ENCODE assay signal across 17 mouse cellular contexts in genomic region chr12:117305625-117306105, GRCm38 (mm10).
DNase-seq lines count a peak whose midpoint lies in the region; ATAC-seq lines count a peak whose summit lies in the region.
"Had no signal": no experiment of that assay in that cellular context is flagged by ENCODE, and none has a peak within 500 bp of the region (broad histone marks: within the 10 kb centered on the region; RNA-seq: fewer than 3 reads in every experiment).

No protein-coding gene starts in this region.

- no peaks in the 10 kb centered on the region for H3K9me3 ChIP-seq in embryonic facial prominence, embryonic 12.5 days
- no peaks in the 10 kb centered on the region for H3K9me3 ChIP-seq in forebrain, embryonic 14.5 days (replicated peaks; ENCODE audit: control insufficient read depth, low read length)
- H3K9me3 ChIP-seq in hindbrain, embryonic 14.5 days (ENCODE audit: control insufficient read depth, low read length), result 0 out of 2 replicates have a peak, but pooled peaks cover 4% of the 10 kb centered on the region
- no peaks in the 10 kb centered on the region for H3K9me3 ChIP-seq in midbrain, embryonic 14.5 days (ENCODE audit: control insufficient read depth, low read length)

- ATAC-seq in embryonic facial prominence, embryonic 12.5 days (ENCODE audit: insufficient number of reproducible peaks, insufficient read depth, low FRiP score, low TSS enrichment), result no peak
- peak; percentile 50; the same call in 1 of the 2 replicates for ATAC-seq in forebrain, embryonic 14.5 days
- peak; percentile 49; the same call in 1 of the 2 replicates for ATAC-seq in hindbrain, embryonic 14.5 days (ENCODE audit: low FRiP score)
- ATAC-seq in midbrain, embryonic 14.5 days (ENCODE audit: low FRiP score, low TSS enrichment), result peak; percentile 38
- ATAC-seq: activated CD4-positive, CD25-positive, alpha-beta regulatory T cell, adult 4 months; inflammation-experienced regulatory T-cells, adult 6 months had no signal

- H3K4me3 ChIP-seq in embryonic facial prominence, embryonic 12.5 days, result no peak overlapping the region
- H3K4me3 ChIP-seq in forebrain, embryonic 14.5 days (ENCODE audit: low read depth, low read length), result no peak overlapping the region
- no peak overlapping the region for H3K4me3 ChIP-seq in hindbrain, embryonic 14.5 days (replicated peaks; ENCODE audit: low read length)
- no peak overlapping the region for H3K4me3 ChIP-seq in midbrain, embryonic 14.5 days (replicated peaks; ENCODE audit: low read depth, low read length)

- H3K4me2 ChIP-seq in embryonic facial prominence, embryonic 12.5 days (replicated peaks), result no peak overlapping the region
- no peak overlapping the region for H3K4me2 ChIP-seq in forebrain, embryonic 14.5 days (ENCODE audit: low read length)
- H3K4me2 ChIP-seq in hindbrain, embryonic 14.5 days (replicated peaks), result no peak overlapping the region
- no peak overlapping the region for H3K4me2 ChIP-seq in midbrain, embryonic 14.5 days (ENCODE audit: low read length)

- H3K4me1 ChIP-seq in embryonic facial prominence, embryonic 12.5 days, result no peaks in the 10 kb centered on the region
- peaks cover 7% of the 10 kb centered on the region; the same call in 1 of the 2 replicates for H3K4me1 ChIP-seq in forebrain, embryonic 14.5 days (ENCODE audit: control insufficient read depth, insufficient read depth, low read length)
- H3K4me1 ChIP-seq in hindbrain, embryonic 14.5 days (replicated peaks; ENCODE audit: control insufficient read depth, insufficient read depth, low read length), result peaks cover 19% of the 10 kb centered on the region
- peaks cover 21% of the 10 kb centered on the region for H3K4me1 ChIP-seq in midbrain, embryonic 14.5 days (ENCODE audit: control insufficient read depth, insufficient read depth, low read length)

- H3K36me3 ChIP-seq in embryonic facial prominence, embryonic 12.5 days, result no peaks in the 10 kb centered on the region
- no peaks in the 10 kb centered on the region for H3K36me3 ChIP-seq in forebrain, embryonic 14.5 days (ENCODE audit: control insufficient read depth, insufficient read depth, low read length)
- H3K36me3 ChIP-seq in hindbrain, embryonic 14.5 days (replicated peaks; ENCODE audit: control insufficient read depth, insufficient read depth), result no peaks in the 10 kb centered on the region
- no peaks in the 10 kb centered on the region for H3K36me3 ChIP-seq in midbrain, embryonic 14.5 days (ENCODE audit: control insufficient read depth, insufficient read depth, low read length)

- peak; percentile 23 for DNase-seq in forebrain, embryonic 14.5 days (ENCODE audit: low spot score)
- DNase-seq in hindbrain, embryonic 14.5 days (ENCODE audit: low spot score), result no peak
- DNase-seq in midbrain, embryonic 14.5 days, result peak; percentile 49
- no peak for DNase-seq in testis, postnatal 10 days (ENCODE audit: low spot score)
- no peak for DNase-seq in c-Kit-positive CD71-positive TER-119-positive erythroid progenitor cells, embryonic 14.5 days (ENCODE audit: low spot score)
- no peak for DNase-seq in gastrocnemius, adult 18-20 months (ENCODE audit: low spot score)
- DNase-seq: adrenal gland, postnatal 14 days; B cell, adult 2 months; cerebellum, adult 9-10 months; gastrocnemius, postnatal 10 days; heart, postnatal 10 days; left cerebral cortex, postnatal 4 days; lung, adult 2 months; lung, postnatal 36 days had no signal

- no peaks in the 10 kb centered on the region for H3K27me3 ChIP-seq in embryonic facial prominence, embryonic 12.5 days
- H3K27me3 ChIP-seq in forebrain, embryonic 14.5 days (replicated peaks; ENCODE audit: control insufficient read depth, insufficient read depth, low read length), result no peaks in the 10 kb centered on the region
- H3K27me3 ChIP-seq in hindbrain, embryonic 14.5 days (ENCODE audit: control insufficient read depth, insufficient read depth, low read length), result no peaks in the 10 kb centered on the region
- no peaks in the 10 kb centered on the region for H3K27me3 ChIP-seq in midbrain, embryonic 14.5 days (ENCODE audit: control insufficient read depth, insufficient read depth, low read length)

- 61% methylated on average over 5 of the region's 5 CpGs for WGBS in embryonic facial prominence, embryonic 12.5 days
- 20% methylated on average over 5 of the region's 5 CpGs for WGBS in forebrain, embryonic 14.5 days
- WGBS in hindbrain, embryonic 14.5 days, result 29% methylated on average over 5 of the region's 5 CpGs
- WGBS in midbrain, embryonic 14.5 days, result 28% methylated on average over 5 of the region's 5 CpGs

- no peak overlapping the region for H3K27ac ChIP-seq in embryonic facial prominence, embryonic 12.5 days
- peak overlapping the region; percentile 65 for H3K27ac ChIP-seq in forebrain, embryonic 14.5 days (ENCODE audit: low read depth, low read length)
- peak overlapping the region; percentile 60 for H3K27ac ChIP-seq in hindbrain, embryonic 14.5 days
- peak overlapping the region; percentile 80 for H3K27ac ChIP-seq in midbrain, embryonic 14.5 days (replicated peaks; ENCODE audit: low read depth, low read length)

- 0 out of 2 replicates have a peak overlapping the region, but pooled peaks have one; percentile 11 for H3K9ac ChIP-seq in embryonic facial prominence, embryonic 12.5 days
- H3K9ac ChIP-seq in forebrain, embryonic 14.5 days (ENCODE audit: low read length), result peak overlapping the region; percentile 25; the same call in 1 of the 2 replicates
- H3K9ac ChIP-seq in hindbrain, embryonic 14.5 days, result peak overlapping the region; percentile 9; the same call in 1 of the 2 replicates
- H3K9ac ChIP-seq in midbrain, embryonic 14.5 days (replicated peaks; ENCODE audit: low read length), result peak overlapping the region; percentile 1; the same call in 1 of the 2 replicates

Comparison
In these comparisons a context has a peak if more than half of its experiments do, and no peak if none do; other contexts are left out.
1. DNase-seq: peak in forebrain, embryonic 14.5 days (single experiment) and midbrain, embryonic 14.5 days (single experiment); none in hindbrain, embryonic 14.5 days (single experiment), testis, postnatal 10 days (single experiment), c-Kit-positive CD71-positive TER-119-positive erythroid progenitor cells, embryonic 14.5 days (single experiment) and gastrocnemius, adult 18-20 months (single experiment).
2. Peak in every context shown above with its lines, with median percentiles within 50 percentile points of each other: H3K9ac ChIP-seq.